ENCODE assay signal across 9 mouse cellular contexts in genomic region chr1:119209607-119210007, GRCm38 (mm10).
DNase-seq lines count a peak whose midpoint lies in the region; ATAC-seq and TF ChIP-seq lines count a peak whose summit lies in the region.
"Had no signal": no experiment of that assay in that cellular context is flagged by ENCODE, and none has a peak within 500 bp of the region (broad histone marks: within the 10 kb centered on the region; RNA-seq: fewer than 3 reads in every experiment).

No protein-coding gene starts in this region.

- ATAC-seq in liver, embryonic 11.5 days (replicated peaks; ENCODE audit: low FRiP score): no peak; the same call in 1 of the 2 replicates

- intact Hi-C loops in heart, adult 2 months (cut with DNase I): loop anchor here (2.0 kb wide), 1 partner anchor 27 kb away; no protein-coding TSS in a partner anchor

- peak; percentile 13 for DNase-seq in liver, adult 2 months (ENCODE audit: extremely low read depth, low read depth, low spot score)
- no peak for DNase-seq in liver, embryonic 11.5 days (ENCODE audit: low spot score)
- peak; percentile 64 to 75 for DNase-seq in heart, adult 2 months
- DNase-seq in kidney, adult 2 months: peak; percentile 89
- DNase-seq in lung, postnatal 25 days (ENCODE audit: low spot score): peak; percentile 45
- no peak for DNase-seq in Muller cell, postnatal 12 days (ENCODE audit: inconsistent ontology term)
- DNase-seq in limb, embryonic 10.5 days (ENCODE audit: low spot score): no peak
- DNase-seq in frontal cortex, adult 2 months (ENCODE audit: extremely low spot score in 1 of 2, low spot score in 1 of 2): no peak
- DNase-seq: liver, embryonic 13.5 days had no signal

- no peaks in the 10 kb centered on the region for H3K36me3 ChIP-seq in liver, adult 2 months (ENCODE audit: control insufficient read depth, insufficient read depth, low read length)
- H3K36me3 ChIP-seq in liver, embryonic 11.5 days (ENCODE audit: control insufficient read depth, insufficient read depth, low read length): no peaks in the 10 kb centered on the region
- H3K36me3 ChIP-seq in heart, adult 2 months (ENCODE audit: control insufficient read depth, insufficient read depth, low read length): no peaks in the 10 kb centered on the region
- H3K36me3 ChIP-seq in kidney, adult 2 months (ENCODE audit: control insufficient read depth, insufficient read depth, low read length): no peaks in the 10 kb centered on the region
- H3K36me3 ChIP-seq in limb, embryonic 10.5 days: no peaks in the 10 kb centered on the region
- H3K36me3 ChIP-seq: liver, embryonic 13.5 days had no signal

- no peaks in the 10 kb centered on the region for H3K9me3 ChIP-seq in liver, embryonic 11.5 days (ENCODE audit: control insufficient read depth, low read length)
- no peaks in the 10 kb centered on the region for H3K9me3 ChIP-seq in limb, embryonic 10.5 days (replicated peaks)
- H3K9me3 ChIP-seq: liver, embryonic 13.5 days had no signal

- no peak overlapping the region for H3K9ac ChIP-seq in liver, adult 2 months (ENCODE audit: low read depth, low read length)
- no peak overlapping the region for H3K9ac ChIP-seq in liver, embryonic 11.5 days (ENCODE audit: low read depth, low read length)
- no peak overlapping the region for H3K9ac ChIP-seq in heart, adult 2 months (ENCODE audit: low read depth, low read length)
- H3K9ac ChIP-seq: liver, embryonic 13.5 days had no signal

- WGBS in liver, adult 2 months: 57% methylated on average over 7 of the region's 7 CpGs
- WGBS in liver, embryonic 11.5 days: 42% methylated on average over 7 of the region's 7 CpGs
- WGBS in heart, adult 2 months: 6% methylated on average over 7 of the region's 7 CpGs
- 22% methylated on average over 7 of the region's 7 CpGs for WGBS in kidney, adult 2 months
- WGBS in limb, embryonic 10.5 days: 63% methylated on average over 7 of the region's 7 CpGs

- no peaks in the 10 kb centered on the region for H3K79me2 ChIP-seq in liver, adult 2 months (ENCODE audit: control insufficient read depth, insufficient read depth, low read length)
- no peaks in the 10 kb centered on the region for H3K79me2 ChIP-seq in heart, adult 2 months (replicated peaks; ENCODE audit: control insufficient read depth, insufficient read depth, low read length)

- H3K4me1 ChIP-seq in liver, adult 2 months (ENCODE audit: control insufficient read depth, insufficient read depth, low read length): no peaks in the 10 kb centered on the region
- H3K4me1 ChIP-seq in liver, embryonic 11.5 days (replicated peaks; ENCODE audit: control insufficient read depth, insufficient read depth, low read length): no peaks in the 10 kb centered on the region
- H3K4me1 ChIP-seq in heart, adult 2 months (ENCODE audit: control insufficient read depth, insufficient read depth, low read length): peaks cover 7% of the 10 kb centered on the region
- peaks cover 15% of the 10 kb centered on the region; the same call in 1 of the 2 replicates for H3K4me1 ChIP-seq in kidney, adult 2 months (ENCODE audit: control insufficient read depth, insufficient read depth, low read length)
- no peaks in the 10 kb centered on the region for H3K4me1 ChIP-seq in limb, embryonic 10.5 days
- H3K4me1 ChIP-seq: liver, embryonic 13.5 days had no signal

- no peak overlapping the region for H3K4me2 ChIP-seq in liver, embryonic 11.5 days
- H3K4me2 ChIP-seq: liver, embryonic 13.5 days had no signal

- no peak overlapping the region for H3K4me3 ChIP-seq in liver, adult 2 months (ENCODE audit: insufficient read depth, low read depth, low read length)
- no peak overlapping the region for H3K4me3 ChIP-seq in liver, embryonic 11.5 days (ENCODE audit: low read depth, low read length)
- no peak overlapping the region for H3K4me3 ChIP-seq in heart, adult 2 months
- H3K4me3 ChIP-seq in kidney, adult 2 months (ENCODE audit: insufficient read depth, low read depth, low read length): no peak overlapping the region
- H3K4me3 ChIP-seq in limb, embryonic 10.5 days: no peak overlapping the region
- H3K4me3 ChIP-seq: liver, embryonic 13.5 days had no signal

- peaks cover 6% of the 10 kb centered on the region; the same call in 1 of the 2 replicates for H3K27me3 ChIP-seq in liver, adult 2 months (ENCODE audit: control insufficient read depth, insufficient read depth, low read length)
- H3K27me3 ChIP-seq in liver, embryonic 11.5 days (replicated peaks; ENCODE audit: control insufficient read depth, insufficient read depth, low read length): no peaks in the 10 kb centered on the region
- H3K27me3 ChIP-seq in heart, adult 2 months (ENCODE audit: control insufficient read depth, insufficient read depth, low read length): no peaks in the 10 kb centered on the region
- no peaks in the 10 kb centered on the region for H3K27me3 ChIP-seq in kidney, adult 2 months (replicated peaks; ENCODE audit: control insufficient read depth, insufficient read depth, low read length)
- H3K27me3 ChIP-seq in limb, embryonic 10.5 days (ENCODE audit: low read depth, poor library complexity, severe bottlenecking): no peaks in the 10 kb centered on the region
- H3K27me3 ChIP-seq: liver, embryonic 13.5 days had no signal

- no peak for TF ChIP-seq POLR2A in liver, adult 2 months (IDR thresholded peaks at IDR 0.05; ENCODE audit: extremely low read depth, insufficient read depth, low read length)
- no peak for TF ChIP-seq POLR2A in heart, adult 2 months (IDR thresholded peaks at IDR 0.05; ENCODE audit: insufficient read depth, low read depth, low read length)
- TF ChIP-seq POLR2A in kidney, adult 2 months (IDR thresholded peaks at IDR 0.05; ENCODE audit: low read depth, low read length): no peak

- TF ChIP-seq EP300 in heart, adult 2 months (IDR thresholded peaks at IDR 0.05; ENCODE audit: insufficient read depth, low read depth, low read length): 0 out of 2 replicates have a peak, but pooled peaks have one; percentile 25

- H3K27ac ChIP-seq in liver, adult 2 months (replicated peaks; ENCODE audit: insufficient read depth, low read depth, low read length): no peak overlapping the region
- H3K27ac ChIP-seq in liver, embryonic 11.5 days (ENCODE audit: low read depth, low read length): no peak overlapping the region
- no peak overlapping the region for H3K27ac ChIP-seq in heart, adult 2 months
- no peak overlapping the region for H3K27ac ChIP-seq in kidney, adult 2 months (ENCODE audit: insufficient read depth, low read depth, low read length)
- no peak overlapping the region for H3K27ac ChIP-seq in limb, embryonic 10.5 days
- H3K27ac ChIP-seq: liver, embryonic 13.5 days had no signal

- TF ChIP-seq CTCF in liver, adult 2 months (IDR thresholded peaks at IDR 0.05; ENCODE audit: low read depth, low read length): peak; percentile 26
- TF ChIP-seq CTCF in heart, adult 2 months (IDR thresholded peaks at IDR 0.05): peak; percentile 62
- TF ChIP-seq CTCF in kidney, adult 2 months (conservative IDR thresholded peaks at IDR 0.05; ENCODE audit: insufficient read depth, insufficient read length, low read depth, low read length): peak; percentile 45; the same call in 1 of the 2 replicates

Comparison
In these comparisons a context has a peak if more than half of its experiments do, and no peak if none do; other contexts are left out.
1. DNase-seq: peak in liver, adult 2 months (single experiment), heart, adult 2 months (2 of 2), kidney, adult 2 months (single experiment) and lung, postnatal 25 days (single experiment); none in liver, embryonic 11.5 days (single experiment), Muller cell, postnatal 12 days (single experiment), limb, embryonic 10.5 days (single experiment) and frontal cortex, adult 2 months (0 of 2).
2. Peak in every context shown above with its lines, with median percentiles within 50 percentile points of each other: CTCF ChIP-seq.